Mouse (Mus musculus): ENCODE measurements around the gene Tlr8.

Tlr8 gene

GRCm38 (mm10) chrX:167201365-167201764 lies 62.8 kb downstream of the Tlr8 start:
- DNase-seq: no peak

- DNase-seq: no peak
Observed at GRCm38 (mm10) chrX:167195228-167195649, 68.9 kb downstream of the Tlr8 start.
